Mouse (Mus musculus): ENCODE results near the gene Atf6.

- no peak for TF ChIP-seq BHLHE40 (IDR thresholded peaks at IDR 0.05; ENCODE audit: low read depth, low read length)
- no peak for TF ChIP-seq EP300 (IDR thresholded peaks at IDR 0.05; ENCODE audit: low read length)
- TF ChIP-seq ZNF384 (IDR thresholded peaks at IDR 0.05; ENCODE audit: low read depth, low read length), result no peak
- no peak for TF ChIP-seq CTCF (conservative IDR thresholded peaks at IDR 0.05 in 1 of 2, IDR thresholded peaks at IDR 0.05 in 1 of 2; ENCODE audit: low read depth in 2 of 2, low read length in 2 of 2)
- TF ChIP-seq POLR2A (IDR thresholded peaks at IDR 0.05; ENCODE audit: low read depth, low read length), result no peak
- no peak for TF ChIP-seq TCF12 (IDR thresholded peaks at IDR 0.05; ENCODE audit: low read depth, low read length)
- TF ChIP-seq ELF1 (IDR thresholded peaks at IDR 0.05; ENCODE audit: low read depth, low read length), result no peak
- no peak for TF ChIP-seq MYC (IDR thresholded peaks at IDR 0.05; ENCODE audit: low read depth, low read length)
- TF ChIP-seq MAX (IDR thresholded peaks at IDR 0.05; ENCODE audit: low read length), result no peak
- TF ChIP-seq ZMIZ1 (IDR thresholded peaks at IDR 0.05; ENCODE audit: low read depth, low read length), result no peak
Observed at GRCm38 (mm10) chr1:170709034-170709433, 158.5 kb downstream of the Atf6 start.
